Mouse (Mus musculus) urinary bladder, postnatal 25 days (tissue): ENCODE data around the gene Bid.
"Not testable (repeated sequence)": the region's sequence is repeated elsewhere in the genome, so short reads cannot be mapped to it uniquely, and the experiment has no call there.

ENCODE experiments used
- DNase-seq: peaks from one replicate; pipeline ENCODE4 v3.0.0; 2022; ENCODE audit warnings: low spot score

Gene Bid

GRCm38 (mm10) chr6:120903450-120903912 lies 13.2 kb downstream of the Bid start:
- no peak for DNase-seq

- DNase-seq: no peak
Measured at GRCm38 (mm10) chr6:120901776-120902645, 14.6 kb downstream of the Bid start.

GRCm38 (mm10) chr6:120898188-120898833 lies 18.3 kb downstream of the Bid start:
- DNase-seq: no peak

- no peak for DNase-seq
Measured at GRCm38 (mm10) chr6:120894524-120894923, 22.1 kb downstream of the Bid start.

- DNase-seq: no peak
Measured at GRCm38 (mm10) chr6:120894089-120894488, 22.6 kb downstream of the Bid start.

- no peak for DNase-seq
Measured at GRCm38 (mm10) chr6:120886696-120887095, 30.0 kb downstream of the Bid start.

GRCm38 (mm10) chr6:120884436-120884835 lies 32.2 kb downstream of the Bid start:
- DNase-seq: no peak

GRCm38 (mm10) chr6:120879046-120879445 lies 37.6 kb downstream of the Bid start:
- DNase-seq: no peak

- DNase-seq: no peak
Measured at GRCm38 (mm10) chr6:120873874-120874273, 42.8 kb downstream of the Bid start.

- no peak for DNase-seq
Measured at GRCm38 (mm10) chr6:120871286-120871685, 45.4 kb downstream of the Bid start.

- no peak for DNase-seq
Measured at GRCm38 (mm10) chr6:120868824-120869223, 47.8 kb downstream of the Bid start.

GRCm38 (mm10) chr6:120866051-120866814 lies 50.4 kb downstream of the Bid start:
- DNase-seq: no peak

GRCm38 (mm10) chr6:120860079-120860478 lies 56.6 kb downstream of the Bid start:
- no peak for DNase-seq

GRCm38 (mm10) chr6:120858217-120858711 lies 58.4 kb downstream of the Bid start:
- no peak for DNase-seq

GRCm38 (mm10) chr6:120854413-120854812 lies 62.2 kb downstream of the Bid start:
- DNase-seq: no peak

- not testable (repeated sequence) for DNase-seq
Measured at GRCm38 (mm10) chr6:120850720-120851119, 65.9 kb downstream of the Bid start.
